Mouse (Mus musculus) adrenal gland, adult (tissue): ENCODE measurements around the gene Snx32.
A peak's percentile ranks its signal among the peaks of the same experiment; 100 is the strongest.

ENCODE experiments used
- DNase-seq, 2 experiments: peaks; one replicate each; pipeline ENCODE4 v3.0.0; 2022 to 2023; ENCODE audit warnings: low spot score in 1 of 2; ENCODE audit not compliant: inconsistent age in 2 of 2

The Snx32 gene

GRCm38 (mm10) chr19:5457746-5458442 lies 52.4 kb downstream of the Snx32 start, which contains the start of gene Ccdc85b:
Gene Ccdc85b, minus strand, starts transcription at chr19:5457894.
- no peak for DNase-seq

GRCm38 (mm10) chr19:5456922-5457745 lies 53.2 kb downstream of the Snx32 start:
- peak; percentile 96 to 99 for DNase-seq

- DNase-seq: no peak
These were observed 54.0 kb downstream of the Snx32 start for GRCm38 (mm10) chr19:5456241-5456921.

- DNase-seq: no peak
These were observed 54.8 kb downstream of the Snx32 start for GRCm38 (mm10) chr19:5455568-5455967.

GRCm38 (mm10) chr19:5455037-5455436 lies 55.3 kb downstream of the Snx32 start:
- DNase-seq: no peak

- DNase-seq: no peak
These were observed 58.6 kb downstream of the Snx32 start for GRCm38 (mm10) chr19:5451766-5452165.

- no peak for DNase-seq
These were observed 60.7 kb downstream of the Snx32 start for GRCm38 (mm10) chr19:5449673-5450072.

- DNase-seq: peak; percentile 65 to 74
These were observed 61.8 kb downstream of the Snx32 start for GRCm38 (mm10) chr19:5448354-5449150.

GRCm38 (mm10) chr19:5447515-5448353 lies 62.6 kb downstream of the Snx32 start, which contains the start of gene Fosl1:
Gene Fosl1, plus strand, starts transcription at chr19:5447547.
- peak; percentile 78 to 91 for DNase-seq

- DNase-seq: no peak
These were observed 64.6 kb downstream of the Snx32 start for GRCm38 (mm10) chr19:5445747-5446146.

- no peak for DNase-seq
These were observed 65.4 kb downstream of the Snx32 start for GRCm38 (mm10) chr19:5444954-5445353.

GRCm38 (mm10) chr19:5444371-5444908 lies 65.9 kb downstream of the Snx32 start:
- DNase-seq: no peak
